Mouse (Mus musculus) kidney, adult 18-20 months (tissue): ENCODE measurements at regions not wholly inside any gene's neighbourhood (a gene's known extent, or its start where the extent isn't known, plus 50 kb on each side); places are given as distances from the start of the nearest gene placed in this dataset.

Experiments
- DNase-seq: peaks from one replicate; pipeline ENCODE4 v3.0.0; 2021

- DNase-seq, result peak; percentile 58
These were observed 98.2 kb upstream of the Mgme1 start for GRCm38 (mm10) chr2:144172100-144172770.

- no peak for DNase-seq
These were observed 96.9 kb upstream of the Mgme1 start for GRCm38 (mm10) chr2:144173358-144174106.

- DNase-seq, result no peak
These were observed 96.0 kb upstream of the Mgme1 start for GRCm38 (mm10) chr2:144174366-144175035.

- DNase-seq, result no peak
These were observed 93.8 kb upstream of the Mgme1 start for GRCm38 (mm10) chr2:144176508-144177170.

GRCm38 (mm10) chr2:144177268-144177667 is 93.2 kb upstream of the Mgme1 start:
- DNase-seq, result no peak

GRCm38 (mm10) chr2:144177920-144178319 is 92.5 kb upstream of the Mgme1 start:
- DNase-seq, result no peak

GRCm38 (mm10) chr2:144182108-144182507 is 88.4 kb upstream of the Mgme1 start:
- no peak for DNase-seq

GRCm38 (mm10) chr2:144182542-144182941 is 87.9 kb upstream of the Mgme1 start:
- no peak for DNase-seq

- DNase-seq, result peak; percentile 84
These were observed 87.0 kb upstream of the Mgme1 start for GRCm38 (mm10) chr2:144183371-144183944.

- DNase-seq, result no peak
These were observed 85.3 kb upstream of the Mgme1 start for GRCm38 (mm10) chr2:144185175-144185574.

- DNase-seq, result no peak
These were observed 84.0 kb upstream of the Mgme1 start for GRCm38 (mm10) chr2:144186426-144186825.

- no peak for DNase-seq
These were observed 82.4 kb upstream of the Mgme1 start for GRCm38 (mm10) chr2:144188076-144188475.

- DNase-seq, result no peak
These were observed 82.0 kb upstream of the Mgme1 start for GRCm38 (mm10) chr2:144188485-144188884.

GRCm38 (mm10) chr2:144189756-144190155 is 80.7 kb upstream of the Mgme1 start:
- no peak for DNase-seq

GRCm38 (mm10) chr2:144191018-144191417 is 79.4 kb upstream of the Mgme1 start:
- DNase-seq, result no peak

GRCm38 (mm10) chr2:144191707-144192106 is 78.8 kb upstream of the Mgme1 start:
- no peak for DNase-seq

- DNase-seq, result no peak
These were observed 78.0 kb upstream of the Mgme1 start for GRCm38 (mm10) chr2:144192428-144192827.

- DNase-seq, result peak; percentile 55
These were observed 74.6 kb upstream of the Mgme1 start for GRCm38 (mm10) chr2:144195851-144196250.

- DNase-seq, result no peak
These were observed 73.3 kb upstream of the Mgme1 start for GRCm38 (mm10) chr2:144197139-144197538.

GRCm38 (mm10) chr2:144198326-144199051 is 72.0 kb upstream of the Mgme1 start:
- DNase-seq, result peak; percentile 29
